Mouse (Mus musculus): ENCODE data around the gene Hoxc12. TPM values are rescaled to one million over a fixed set of nuclear protein-coding genes. Genes with fewer than 3 reads are reported as not detected.
A peak's percentile ranks its signal among the peaks of the same experiment; 100 is the strongest.

The Hoxc12 gene
- polyA plus RNA-seq, 1 experiment from 2014 or later = 2.8 TPM

DNA sequence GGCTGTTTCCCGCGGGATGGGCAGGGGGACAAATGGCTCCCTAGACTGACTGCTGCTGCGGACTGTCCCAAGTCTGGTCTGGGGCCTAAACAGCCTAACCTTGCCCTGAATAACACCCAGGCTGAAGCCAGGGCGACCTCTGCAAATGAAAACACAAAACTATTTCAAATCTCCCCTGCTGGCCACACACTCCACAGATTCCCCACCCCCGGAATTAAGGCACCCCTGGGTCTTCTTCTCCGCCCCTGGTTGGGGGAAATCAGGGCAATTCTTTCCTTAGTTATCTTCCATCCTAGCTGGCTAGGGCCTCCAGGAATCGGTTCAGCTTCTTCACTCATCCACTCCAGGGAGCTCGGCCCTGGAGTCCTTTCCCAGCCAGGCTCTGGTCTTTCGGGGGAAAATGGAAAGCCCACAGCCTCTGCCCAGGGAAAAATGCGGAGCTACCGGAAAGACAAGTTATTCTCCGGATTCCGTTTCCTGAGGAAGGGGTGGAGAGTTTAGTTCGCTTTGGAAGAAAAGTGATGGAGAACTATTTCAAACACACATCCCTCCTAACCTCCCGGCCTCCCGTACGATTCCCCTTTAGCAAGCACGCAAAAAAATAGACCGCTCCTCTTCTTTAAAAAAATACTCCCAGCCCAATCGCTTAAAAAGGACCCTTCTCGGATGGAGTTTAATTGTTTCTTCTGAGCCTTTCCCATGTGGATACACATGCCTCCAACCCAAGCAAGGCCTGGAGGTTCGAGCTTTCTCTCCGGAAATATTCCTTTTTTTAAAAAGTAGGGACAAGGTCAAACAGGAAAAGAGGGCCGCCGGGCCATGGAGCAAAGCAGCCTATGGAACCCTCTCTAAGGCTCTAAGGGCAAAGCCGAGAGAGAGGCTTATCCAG is 28.7 kb downstream of the Hoxc12 start:
- Histone ChIP-seq H3K9ac (replicated peaks) (peak overlapping the region; percentile 62), H3K9me3 (no peaks in the 10 kb centered on the region), H3K27me3 (peaks cover 88% of the 10 kb centered on the region), H3K4me3 (replicated peaks) (peak overlapping the region; percentile 42), H3K36me3 (no peaks in the 10 kb centered on the region), H3K27ac (peak overlapping the region; percentile 85), H3K4me2 (peak overlapping the region; percentile 61), H3K4me1 (replicated peaks) (peaks cover 36% of the 10 kb centered on the region)
- 3% methylated on average over 26 of the region's 26 CpGs for WGBS
- ATAC-seq (ENCODE audit: insufficient number of reproducible peaks, insufficient read depth, low FRiP score, low TSS enrichment, low read depth) = no peak

DNA sequence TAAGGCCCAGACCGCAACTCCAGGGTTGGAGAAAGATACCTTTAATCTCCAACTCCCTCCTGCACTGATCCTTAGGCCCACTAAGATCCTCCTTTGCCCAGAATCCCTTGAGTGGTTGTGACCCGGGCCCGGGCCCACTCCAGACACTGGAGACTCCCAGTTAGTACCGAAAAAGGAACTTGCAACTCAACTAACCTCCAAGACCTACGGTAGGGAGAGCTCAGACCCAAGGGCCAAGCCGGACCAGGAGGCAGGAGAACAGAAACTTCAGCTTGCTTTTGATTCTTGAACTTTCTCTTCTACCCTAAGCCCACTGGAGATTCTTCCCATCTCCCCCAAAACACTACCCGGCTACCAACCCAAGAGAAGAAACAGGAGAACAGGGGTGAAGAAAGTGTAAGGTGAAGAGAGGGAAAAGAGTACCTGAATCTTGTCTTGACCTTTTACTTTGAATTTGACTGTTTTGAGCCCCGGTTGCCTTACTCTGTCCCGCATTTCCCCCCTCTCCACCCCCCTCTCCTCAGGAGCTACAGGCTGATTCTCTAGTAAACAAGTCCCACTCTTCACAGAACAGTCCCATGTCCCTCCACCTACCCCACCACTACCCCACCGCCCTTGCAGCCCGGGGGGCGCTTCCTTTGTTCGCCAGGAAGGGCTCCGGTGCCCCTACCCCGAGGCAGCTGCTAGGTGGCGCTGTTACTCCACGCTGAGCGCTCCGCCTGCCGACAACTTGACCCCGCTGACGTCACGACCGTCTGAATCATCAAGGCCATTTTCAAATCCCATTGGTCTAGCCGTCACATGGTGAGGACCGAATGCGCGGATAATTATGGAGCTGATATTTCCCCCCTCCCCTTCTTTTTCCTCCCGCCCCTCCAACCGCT is 29.6 kb downstream of the Hoxc12 start:
- peak overlapping the region; percentile 86 for H3K27ac ChIP-seq
- peaks cover 36% of the 10 kb centered on the region for H3K4me1 ChIP-seq (replicated peaks)
- no peaks in the 10 kb centered on the region for H3K9me3 ChIP-seq
- peaks cover 89% of the 10 kb centered on the region for H3K27me3 ChIP-seq
- peak overlapping the region; percentile 72 for H3K9ac ChIP-seq (replicated peaks)
- no peaks in the 10 kb centered on the region for H3K36me3 ChIP-seq
- H3K4me2 ChIP-seq = peak overlapping the region; percentile 61
- WGBS = 2% methylated on average over 30 of the region's 30 CpGs
- peak overlapping the region; percentile 42 for H3K4me3 ChIP-seq (replicated peaks)
- peak; percentile 81 for ATAC-seq (ENCODE audit: insufficient number of reproducible peaks, insufficient read depth, low FRiP score, low TSS enrichment, low read depth)

GRCm38 (mm10) chr15:102966776-102967311 is 30.3 kb downstream of the Hoxc12 start, which contains the start of gene Hoxc10:
Gene Hoxc10 (plus strand): TSS chr15:102966796.
- peak; percentile 47 for ATAC-seq (ENCODE audit: insufficient number of reproducible peaks, insufficient read depth, low FRiP score, low TSS enrichment, low read depth)
- H3K27me3 ChIP-seq = peaks cover 87% of the 10 kb centered on the region
- H3K27ac ChIP-seq = peak within 1 kb of the TSS; percentile 86
- no peaks in the 10 kb centered on the region for H3K9me3 ChIP-seq
- H3K9ac ChIP-seq (replicated peaks) = peak within 1 kb of the TSS; percentile 72
- no peaks in the 10 kb centered on the region for H3K36me3 ChIP-seq
- 2% methylated on average over 27 of the region's 27 CpGs for WGBS
- H3K4me2 ChIP-seq = peak within 1 kb of the TSS; percentile 61
- peak within 1 kb of the TSS; percentile 42 for H3K4me3 ChIP-seq (replicated peaks)
- H3K4me1 ChIP-seq (replicated peaks) = peaks cover 34% of the 10 kb centered on the region

DNA sequence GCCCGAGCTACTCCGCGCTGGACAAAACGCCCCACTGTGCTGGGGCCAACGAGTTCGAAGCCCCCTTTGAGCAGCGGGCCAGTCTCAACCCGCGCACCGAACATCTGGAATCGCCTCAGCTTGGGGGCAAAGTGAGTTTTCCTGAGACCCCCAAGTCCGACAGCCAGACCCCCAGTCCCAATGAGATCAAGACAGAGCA is 30.7 kb downstream of the Hoxc12 start, which contains the start of gene Hoxc5:
Hoxc5 (plus strand) TSS at position 132 of the 199 bp plus-strand sequence.
- no peak for ATAC-seq (ENCODE audit: insufficient number of reproducible peaks, insufficient read depth, low FRiP score, low TSS enrichment, low read depth)
- peak within 1 kb of the TSS; percentile 42 for H3K4me3 ChIP-seq (replicated peaks)

DNA sequence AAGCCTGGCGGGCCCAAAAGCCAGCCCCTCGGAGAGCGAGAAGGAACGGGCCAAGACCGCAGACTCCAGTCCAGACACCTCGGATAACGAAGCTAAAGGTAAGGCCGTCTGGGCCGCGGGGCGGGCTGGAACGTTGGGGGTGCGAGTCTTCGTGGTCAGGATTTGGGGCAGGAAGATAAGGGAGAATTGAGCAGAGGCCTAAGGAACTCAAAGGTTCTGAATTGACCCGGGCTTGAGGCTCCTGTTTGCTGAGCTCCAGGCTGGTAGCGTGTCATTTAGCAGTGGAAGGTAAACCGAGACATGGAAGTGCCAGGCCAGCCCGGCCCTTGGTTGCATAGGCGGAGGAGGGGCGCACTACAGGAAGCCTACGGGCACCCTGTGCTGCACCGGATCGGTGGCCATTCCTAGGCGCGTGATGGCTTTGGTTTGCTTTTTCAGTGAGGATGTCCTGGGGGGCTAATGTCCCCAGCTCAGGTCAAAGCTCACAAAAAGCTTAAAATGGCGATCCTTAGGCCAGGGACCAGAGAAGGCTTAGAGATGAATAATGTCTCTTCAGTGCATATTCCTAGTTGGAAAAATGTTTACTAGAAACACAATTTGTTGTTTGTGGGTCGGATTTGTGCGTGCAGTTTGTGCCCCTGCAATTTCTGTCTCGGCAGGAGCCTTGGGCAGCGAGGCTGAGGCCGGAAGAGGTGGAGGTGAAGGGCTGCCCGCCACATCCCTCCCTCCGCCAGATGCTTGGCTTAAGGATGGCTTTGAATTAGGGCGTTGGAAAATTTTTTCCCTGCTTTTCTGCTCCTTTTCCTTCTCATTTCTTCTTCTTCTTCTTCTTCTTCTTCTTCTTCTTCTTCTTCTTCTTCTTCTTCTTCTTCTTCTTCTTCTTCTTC is 31.2 kb downstream of the Hoxc12 start:
- WGBS = 1% methylated on average over 34 of the region's 34 CpGs
- Histone ChIP-seq H3K9ac (replicated peaks) (peak overlapping the region; percentile 72), H3K27me3 (peaks cover 90% of the 10 kb centered on the region), H3K4me3 (replicated peaks) (peak overlapping the region; percentile 42), H3K4me2 (peak overlapping the region; percentile 61), H3K27ac (peak overlapping the region; percentile 86), H3K9me3 (no peaks in the 10 kb centered on the region), H3K4me1 (replicated peaks) (peaks cover 36% of the 10 kb centered on the region), H3K36me3 (no peaks in the 10 kb centered on the region)
- ATAC-seq (ENCODE audit: insufficient number of reproducible peaks, insufficient read depth, low FRiP score, low TSS enrichment, low read depth) = no peak

More for the DNA sequence above, 30.7 kb downstream of the Hoxc12 start, which contains the start of gene Hoxc5:
- Histone ChIP-seq H3K27ac (peak within 1 kb of the TSS; percentile 86), H3K9ac (replicated peaks) (peak within 1 kb of the TSS; percentile 72), H3K4me2 (peak within 1 kb of the TSS; percentile 61), H3K4me1 (replicated peaks) (peaks cover 37% of the 10 kb centered on the region), H3K27me3 (peaks cover 90% of the 10 kb centered on the region), H3K9me3 (no peaks in the 10 kb centered on the region), H3K36me3 (no peaks in the 10 kb centered on the region)
- WGBS = 1% methylated on average over 12 of the region's 12 CpGs

DNA sequence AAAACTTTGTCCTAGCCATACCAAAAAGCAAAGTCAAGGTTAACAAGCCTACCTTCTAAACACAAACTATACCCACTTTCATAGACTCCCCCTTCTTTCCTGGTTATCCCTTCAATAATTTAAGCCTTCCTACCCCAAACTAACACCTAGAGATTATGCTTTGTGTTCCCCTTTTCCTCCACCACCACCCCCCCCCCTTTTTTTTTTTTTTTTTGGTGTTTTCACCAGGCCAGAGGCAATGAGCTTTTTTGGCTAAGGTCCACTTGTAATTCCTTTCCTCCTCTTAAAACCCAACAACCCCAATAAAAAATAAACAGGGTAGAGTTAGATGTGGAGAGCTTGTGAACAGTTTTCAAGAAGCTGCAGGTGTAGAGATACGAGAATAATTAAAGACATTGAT is 32.7 kb downstream of the Hoxc12 start:
- H3K4me2 ChIP-seq = peak overlapping the region; percentile 61
- no peak for ATAC-seq (ENCODE audit: insufficient number of reproducible peaks, insufficient read depth, low FRiP score, low TSS enrichment, low read depth)
- peak overlapping the region; percentile 42 for H3K4me3 ChIP-seq (replicated peaks)
- H3K9ac ChIP-seq (replicated peaks) = peak overlapping the region; percentile 42; the same call in 1 of the 2 replicates
- no peak overlapping the region for H3K27ac ChIP-seq
- WGBS = 28% methylated on average over 1 of the region's 1 CpGs
- peaks cover 36% of the 10 kb centered on the region for H3K4me1 ChIP-seq (replicated peaks)
- no peaks in the 10 kb centered on the region for H3K36me3 ChIP-seq
- H3K9me3 ChIP-seq = no peaks in the 10 kb centered on the region
- H3K27me3 ChIP-seq = peaks cover 94% of the 10 kb centered on the region

DNA sequence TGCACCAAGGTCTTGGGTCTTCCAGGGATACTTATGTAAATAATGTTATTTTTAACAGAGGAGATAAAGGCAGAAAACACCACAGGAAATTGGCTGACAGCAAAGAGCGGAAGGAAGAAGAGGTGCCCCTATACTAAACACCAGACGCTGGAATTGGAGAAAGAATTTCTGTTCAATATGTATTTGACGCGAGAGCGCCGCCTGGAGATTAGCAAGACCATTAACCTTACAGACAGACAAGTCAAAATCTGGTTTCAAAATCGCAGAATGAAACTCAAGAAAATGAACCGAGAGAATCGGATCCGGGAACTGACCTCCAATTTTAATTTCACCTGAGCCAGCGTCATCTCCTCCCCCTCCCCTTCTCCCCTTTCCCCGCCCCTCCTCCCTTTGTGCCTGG is 34.2 kb downstream of the Hoxc12 start:
- no peak for ATAC-seq (ENCODE audit: insufficient number of reproducible peaks, insufficient read depth, low FRiP score, low TSS enrichment, low read depth)
- WGBS = 2% methylated on average over 12 of the region's 12 CpGs
- Histone ChIP-seq H3K9ac (replicated peaks) (no peak overlapping the region; the same call in 1 of the 2 replicates), H3K36me3 (no peaks in the 10 kb centered on the region), H3K4me3 (replicated peaks) (peak overlapping the region; percentile 8; the same call in 1 of the 2 replicates), H3K4me2 (peak overlapping the region; percentile 61), H3K9me3 (no peaks in the 10 kb centered on the region), H3K27ac (no peak overlapping the region), H3K4me1 (replicated peaks) (peaks cover 41% of the 10 kb centered on the region), H3K27me3 (peaks cover 93% of the 10 kb centered on the region)

DNA sequence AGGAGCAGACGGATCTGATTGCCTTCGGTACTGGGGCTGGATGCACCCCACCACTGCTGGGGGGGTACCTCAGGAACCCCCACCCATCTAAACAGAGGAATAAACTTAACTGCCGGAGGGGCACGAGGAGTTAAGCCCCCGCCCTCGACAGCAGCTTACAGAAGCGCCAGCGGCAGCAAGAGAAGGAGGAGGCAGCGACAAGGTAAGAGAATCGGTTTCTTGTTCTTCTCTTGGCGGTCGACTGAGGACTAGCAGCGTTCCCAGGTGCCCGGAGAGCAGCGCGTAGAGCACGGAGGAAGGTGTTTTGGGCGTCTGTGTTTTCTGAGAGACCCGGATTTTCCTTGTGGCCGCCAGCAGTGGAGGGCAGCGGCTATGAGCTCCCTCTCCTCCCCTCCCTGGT is 35.7 kb downstream of the Hoxc12 start:
- no peak for ATAC-seq (ENCODE audit: insufficient number of reproducible peaks, insufficient read depth, low FRiP score, low TSS enrichment, low read depth)
- no peaks in the 10 kb centered on the region for H3K9me3 ChIP-seq
- peak overlapping the region; percentile 82 for H3K4me2 ChIP-seq
- H3K4me3 ChIP-seq (replicated peaks) = peak overlapping the region; percentile 34
- peaks cover 49% of the 10 kb centered on the region for H3K4me1 ChIP-seq (replicated peaks)
- no peaks in the 10 kb centered on the region for H3K36me3 ChIP-seq
- 1% methylated on average over 21 of the region's 21 CpGs for WGBS
- peak overlapping the region; percentile 32; the same call in 1 of the 2 replicates for H3K27ac ChIP-seq
- peak overlapping the region; percentile 50 for H3K9ac ChIP-seq (replicated peaks)
- peaks cover 93% of the 10 kb centered on the region for H3K27me3 ChIP-seq

DNA sequence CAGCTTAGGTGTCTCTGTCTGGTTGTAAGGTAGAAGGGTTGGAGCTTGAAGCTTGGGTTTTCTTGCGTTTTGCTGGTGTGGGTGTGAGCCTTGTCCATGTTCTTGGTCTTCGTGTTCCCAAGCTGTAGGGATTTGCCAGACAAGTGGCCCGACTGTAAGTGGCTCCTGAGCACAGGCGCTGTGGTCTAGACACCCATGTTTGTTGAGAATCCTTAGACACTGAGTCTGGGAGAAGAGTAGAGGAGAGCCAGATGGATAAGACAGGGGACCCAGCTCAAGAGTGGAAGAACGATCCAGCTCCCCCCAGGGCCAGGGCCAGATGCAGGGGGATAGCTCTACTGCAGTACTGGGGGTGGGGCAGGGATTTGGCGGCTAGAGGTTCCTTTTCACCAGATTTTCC is 36.2 kb downstream of the Hoxc12 start:
- no peaks in the 10 kb centered on the region for H3K9me3 ChIP-seq
- peaks cover 93% of the 10 kb centered on the region for H3K27me3 ChIP-seq
- H3K4me1 ChIP-seq (replicated peaks) = peaks cover 54% of the 10 kb centered on the region
- H3K27ac ChIP-seq = peak overlapping the region; percentile 32; the same call in 1 of the 2 replicates
- WGBS = 3% methylated on average over 6 of the region's 6 CpGs
- H3K4me2 ChIP-seq = peak overlapping the region; percentile 82
- H3K4me3 ChIP-seq (replicated peaks) = peak overlapping the region; percentile 34
- no peaks in the 10 kb centered on the region for H3K36me3 ChIP-seq
- ATAC-seq (ENCODE audit: insufficient number of reproducible peaks, insufficient read depth, low FRiP score, low TSS enrichment, low read depth) = no peak
- peak overlapping the region; percentile 50 for H3K9ac ChIP-seq (replicated peaks)

DNA sequence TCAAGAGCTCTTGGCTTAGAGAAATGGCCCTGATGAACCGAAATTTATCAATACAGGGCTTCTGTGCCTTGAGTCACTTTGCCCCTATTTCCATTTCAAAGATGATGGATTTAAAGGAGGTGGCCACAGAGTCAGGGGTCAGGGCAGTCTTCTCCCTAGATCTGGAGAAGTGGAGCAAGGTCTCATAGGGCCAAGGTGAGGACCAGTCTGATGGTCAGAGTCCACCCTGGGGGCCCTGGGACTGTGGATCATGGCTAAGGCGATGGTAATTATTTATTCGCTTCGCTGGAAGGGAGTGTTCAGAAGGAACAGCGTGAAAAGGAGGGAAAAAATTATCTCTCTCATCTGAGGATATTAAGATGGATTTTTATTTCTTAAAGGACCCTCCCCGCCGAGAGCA is 38.5 kb downstream of the Hoxc12 start:
- peaks cover 97% of the 10 kb centered on the region for H3K27me3 ChIP-seq
- H3K4me1 ChIP-seq (replicated peaks) = peaks cover 72% of the 10 kb centered on the region
- no peaks in the 10 kb centered on the region for H3K36me3 ChIP-seq
- 10% methylated on average over 7 of the region's 7 CpGs for WGBS
- peak overlapping the region; percentile 82 for H3K4me2 ChIP-seq
- H3K9me3 ChIP-seq = no peaks in the 10 kb centered on the region
- ATAC-seq (ENCODE audit: insufficient number of reproducible peaks, insufficient read depth, low FRiP score, low TSS enrichment, low read depth) = no peak
- 0 out of 2 replicates have a peak overlapping the region, but pooled peaks have one; percentile 73 for H3K27ac ChIP-seq
- peak overlapping the region; percentile 40 for H3K4me3 ChIP-seq (replicated peaks)
- H3K9ac ChIP-seq (replicated peaks) = peak overlapping the region; percentile 71; the same call in 1 of the 2 replicates

Data from limb, embryonic 12.5 days (tissue).